Mouse (Mus musculus): ENCODE results near the gene Hdc. TPM values are rescaled to one million over a fixed set of nuclear protein-coding genes. Genes with fewer than 3 reads are reported as not detected.

Hdc gene
- polyA plus RNA-seq, 1 experiment from 2014 or later, result 1.6 TPM

- H3K27me3 ChIP-seq (replicated peaks; ENCODE audit: control insufficient read depth, insufficient read depth, low read length), result peaks cover 45% of the 10 kb centered on the region
- 23% methylated on average over 5 of the region's 5 CpGs for WGBS
These were observed 67.2 kb downstream of the Hdc start for GRCm38 (mm10) chr2:126551896-126552295.

GRCm38 (mm10) chr2:126551244-126551890, 67.7 kb downstream of the Hdc start:
- H3K36me3 ChIP-seq (ENCODE audit: control insufficient read depth, insufficient read depth, low read length), result no peaks in the 10 kb centered on the region
- no peaks in the 10 kb centered on the region for H3K9me3 ChIP-seq (ENCODE audit: control insufficient read depth, low read length)
- DNase-seq (ENCODE audit: low spot score) (no peak), ATAC-seq (replicated peaks; ENCODE audit: low FRiP score, low TSS enrichment, low read depth) (no peak)
- no peak overlapping the region for H3K4me3 ChIP-seq (ENCODE audit: low read depth, low read length)
- H3K9ac ChIP-seq (ENCODE audit: low read length), result no peak overlapping the region
- no peak overlapping the region for H3K4me2 ChIP-seq (ENCODE audit: low read length)
- H3K27me3 ChIP-seq (replicated peaks; ENCODE audit: control insufficient read depth, insufficient read depth, low read length), result peaks cover 45% of the 10 kb centered on the region
- WGBS, result 80% methylated on average over 8 of the region's 8 CpGs
- H3K4me1 ChIP-seq (replicated peaks; ENCODE audit: control insufficient read depth, insufficient read depth, low read length), result peaks cover 9% of the 10 kb centered on the region; the same call in 1 of the 2 replicates
- H3K27ac ChIP-seq (ENCODE audit: low read depth), result no peak overlapping the region

More at GRCm38 (mm10) chr2:126551896-126552295, 67.2 kb downstream of the Hdc start:
- H3K4me1 ChIP-seq (replicated peaks; ENCODE audit: control insufficient read depth, insufficient read depth, low read length), result peaks cover 9% of the 10 kb centered on the region; the same call in 1 of the 2 replicates
- H3K4me3 ChIP-seq (ENCODE audit: low read depth, low read length), result 0 out of 2 replicates have a peak overlapping the region, but pooled peaks have one; percentile 44
- H3K36me3 ChIP-seq (ENCODE audit: control insufficient read depth, insufficient read depth, low read length), result no peaks in the 10 kb centered on the region
- no peak for DNase-seq (ENCODE audit: low spot score)
- no peak overlapping the region for H3K4me2 ChIP-seq (ENCODE audit: low read length)
- ATAC-seq (replicated peaks; ENCODE audit: low FRiP score, low TSS enrichment, low read depth), result no peak
- no peak overlapping the region for H3K9ac ChIP-seq (ENCODE audit: low read length)
- H3K27ac ChIP-seq (ENCODE audit: low read depth), result no peak overlapping the region
- H3K9me3 ChIP-seq (ENCODE audit: control insufficient read depth, low read length), result no peaks in the 10 kb centered on the region

- no peak overlapping the region for H3K27ac ChIP-seq (ENCODE audit: low read depth)
- DNase-seq (ENCODE audit: low spot score) (no peak), ATAC-seq (replicated peaks; ENCODE audit: low FRiP score, low TSS enrichment, low read depth) (no peak)
- H3K4me1 ChIP-seq (replicated peaks; ENCODE audit: control insufficient read depth, insufficient read depth, low read length), result peaks cover 9% of the 10 kb centered on the region; the same call in 1 of the 2 replicates
- WGBS, result 78% methylated on average over 7 of the region's 7 CpGs
- peaks cover 38% of the 10 kb centered on the region for H3K27me3 ChIP-seq (replicated peaks; ENCODE audit: control insufficient read depth, insufficient read depth, low read length)
- no peak overlapping the region for H3K4me3 ChIP-seq (ENCODE audit: low read depth, low read length)
- no peak overlapping the region for H3K4me2 ChIP-seq (ENCODE audit: low read length)
- no peaks in the 10 kb centered on the region for H3K9me3 ChIP-seq (ENCODE audit: control insufficient read depth, low read length)
- H3K9ac ChIP-seq (ENCODE audit: low read length), result no peak overlapping the region
- no peaks in the 10 kb centered on the region for H3K36me3 ChIP-seq (ENCODE audit: control insufficient read depth, insufficient read depth, low read length)
These were observed 69.4 kb downstream of the Hdc start for GRCm38 (mm10) chr2:126549681-126550080.

- Histone ChIP-seq H3K4me2 (ENCODE audit: low read length) (no peak overlapping the region), H3K9ac (ENCODE audit: low read length) (no peak overlapping the region), H3K36me3 (ENCODE audit: control insufficient read depth, insufficient read depth, low read length) (no peaks in the 10 kb centered on the region), H3K27me3 (replicated peaks; ENCODE audit: control insufficient read depth, insufficient read depth, low read length) (peaks cover 5% of the 10 kb centered on the region), H3K9me3 (ENCODE audit: control insufficient read depth, low read length) (no peaks in the 10 kb centered on the region), H3K4me1 (replicated peaks; ENCODE audit: control insufficient read depth, insufficient read depth, low read length) (no peaks in the 10 kb centered on the region), H3K27ac (ENCODE audit: low read depth) (no peak overlapping the region), H3K4me3 (ENCODE audit: low read depth, low read length) (no peak overlapping the region)
- WGBS, result 84% methylated on average over 3 of the region's 3 CpGs
- ATAC-seq (replicated peaks; ENCODE audit: low FRiP score, low TSS enrichment, low read depth), result no peak
- no peak for DNase-seq (ENCODE audit: low spot score)
These were observed 72.7 kb downstream of the Hdc start for GRCm38 (mm10) chr2:126546392-126546791.

GRCm38 (mm10) chr2:126545297-126545696, 73.8 kb downstream of the Hdc start:
- H3K36me3 ChIP-seq (ENCODE audit: control insufficient read depth, insufficient read depth, low read length), result no peaks in the 10 kb centered on the region
- WGBS, result 63% methylated on average over 5 of the region's 5 CpGs

More at GRCm38 (mm10) chr2:126545297-126545696, 73.8 kb downstream of the Hdc start:
- Histone ChIP-seq H3K4me1 (replicated peaks; ENCODE audit: control insufficient read depth, insufficient read depth, low read length) (no peaks in the 10 kb centered on the region), H3K27me3 (replicated peaks; ENCODE audit: control insufficient read depth, insufficient read depth, low read length) (no peaks in the 10 kb centered on the region), H3K9me3 (ENCODE audit: control insufficient read depth, low read length) (no peaks in the 10 kb centered on the region), H3K4me2 (ENCODE audit: low read length) (no peak overlapping the region), H3K9ac (ENCODE audit: low read length) (no peak overlapping the region), H3K4me3 (ENCODE audit: low read depth, low read length) (no peak overlapping the region), H3K27ac (ENCODE audit: low read depth) (no peak overlapping the region)
- ATAC-seq (replicated peaks; ENCODE audit: low FRiP score, low TSS enrichment, low read depth) (no peak), DNase-seq (ENCODE audit: low spot score) (no peak)

Other genes with a start within 250 kb of the Hdc start
- 0.08 and 0.38 TPM in 2 replicates for gene Atp8b4, start 118.6 kb downstream of the Hdc start, polyA plus RNA-seq (2014; fragmentation: Nextera tagmentation; extraction: Ambion mirVana)
- 0.95 and 1.4 TPM in 2 replicates for gene Slc27a2, start 66.9 kb downstream of the Hdc start, polyA plus RNA-seq (2014; fragmentation: Nextera tagmentation; extraction: Ambion mirVana)
- 46.5 and 47.2 TPM in 2 replicates for gene Gabpb1, start 57.0 kb upstream of the Hdc start, polyA plus RNA-seq (2014; fragmentation: Nextera tagmentation; extraction: Ambion mirVana)
- gene Usp8, start 88.0 kb upstream of the Hdc start, polyA plus RNA-seq (2014; fragmentation: Nextera tagmentation; extraction: Ambion mirVana), result 36.9 and 42.0 TPM in 2 replicates
- gene Usp50, start 164.2 kb upstream of the Hdc start, polyA plus RNA-seq (2014; fragmentation: Nextera tagmentation; extraction: Ambion mirVana), result 2.3 and 2.4 TPM in 2 replicates

Measured in intestine, embryonic 14.5 days (tissue).